Mouse (Mus musculus): ENCODE data around the gene 4933428G20Rik. TPM values are rescaled to one million over a fixed set of nuclear protein-coding genes. Genes with fewer than 3 reads are reported as not detected.

4933428G20Rik gene
- polyA plus RNA-seq, 1 experiment, result 1.0 TPM

DNA sequence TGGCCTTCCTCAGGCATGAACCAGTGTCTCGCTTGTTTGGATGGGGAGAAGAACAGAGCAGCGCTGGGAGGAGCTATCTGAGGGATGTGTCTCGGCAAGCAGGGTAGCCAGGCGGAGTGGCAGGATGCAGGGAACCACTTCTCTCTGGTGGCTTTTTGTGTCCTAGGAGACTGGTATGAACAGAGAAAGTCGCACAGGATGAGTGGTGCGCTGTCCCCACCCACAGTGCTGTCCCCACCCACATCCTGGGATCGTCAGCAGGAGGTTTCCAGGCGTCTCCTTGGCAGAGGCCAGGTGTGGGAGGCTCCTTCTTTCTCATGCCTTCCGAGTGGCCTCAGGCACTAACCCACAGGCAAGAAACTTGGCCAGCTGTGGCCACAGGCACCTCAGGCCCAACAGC, 2.2 kb upstream of the 4933428G20Rik start:
- Histone ChIP-seq H3K79me2 (ENCODE audit: control insufficient read depth, insufficient read depth) (no peaks in the 10 kb centered on the region), H3K4me3 (no peak overlapping the region), H3ac (ENCODE audit: control insufficient read depth, insufficient read length) (no peak overlapping the region), H3K4me2 (ENCODE audit: low read depth) (no peak overlapping the region), H3K27me3 (ENCODE audit: control insufficient read depth, insufficient read depth, insufficient read length) (no peaks in the 10 kb centered on the region), H3K36me3 (ENCODE audit: control insufficient read depth, insufficient read depth) (peaks cover 4% of the 10 kb centered on the region)
- TF ChIP-seq MAX (IDR thresholded peaks at IDR 0.05; ENCODE audit: low read depth) (no peak), POLR2AphosphoS2 (IDR thresholded peaks at IDR 0.05; ENCODE audit: insufficient read length, low read depth) (peak; percentile 34), CEBPB (IDR thresholded peaks at IDR 0.05; ENCODE audit: insufficient read depth, poor library complexity, severe bottlenecking) (no peak), MYOD1 (IDR thresholded peaks at IDR 0.05; ENCODE audit: control insufficient read depth in 1 of 3, insufficient read length in 2 of 3, low read depth in 2 of 3) (no peak), TCF3 (IDR thresholded peaks at IDR 0.05; ENCODE audit: insufficient read length, low read depth) (no peak), E2F4 (IDR thresholded peaks at IDR 0.05; ENCODE audit: insufficient read depth) (no peak), REST (IDR thresholded peaks at IDR 0.05; ENCODE audit: insufficient read depth, insufficient read length) (no peak), USF1 (IDR thresholded peaks at IDR 0.05; ENCODE audit: low read depth) (no peak)

GRCm38 (mm10) chr11:97500720-97501448, 744 bp upstream of the 4933428G20Rik start:
- no peaks in the 10 kb centered on the region for H3K79me2 ChIP-seq (ENCODE audit: control insufficient read depth, insufficient read depth)
- no peak overlapping the region for H3ac ChIP-seq (ENCODE audit: control insufficient read depth, insufficient read length)
- no peak overlapping the region for H3K4me3 ChIP-seq
- peaks cover 9% of the 10 kb centered on the region for H3K36me3 ChIP-seq (ENCODE audit: control insufficient read depth, insufficient read depth)
- no peak overlapping the region for H3K4me2 ChIP-seq (ENCODE audit: low read depth)
- no peaks in the 10 kb centered on the region for H3K27me3 ChIP-seq (ENCODE audit: control insufficient read depth, insufficient read depth, insufficient read length)
- no peak for TF ChIP-seq E2F4 (IDR thresholded peaks at IDR 0.05; ENCODE audit: insufficient read depth)
- TF ChIP-seq USF1 (IDR thresholded peaks at IDR 0.05; ENCODE audit: low read depth), result no peak
- no peak for TF ChIP-seq CEBPB (IDR thresholded peaks at IDR 0.05; ENCODE audit: insufficient read depth, poor library complexity, severe bottlenecking)
- TF ChIP-seq MYOD1 (IDR thresholded peaks at IDR 0.05; ENCODE audit: control insufficient read depth in 1 of 3, insufficient read length in 2 of 3, low read depth in 2 of 3), result no peak
- no peak for TF ChIP-seq POLR2A (IDR thresholded peaks at IDR 0.05; ENCODE audit: insufficient read length, low read depth)
- no peak for TF ChIP-seq REST (IDR thresholded peaks at IDR 0.05; ENCODE audit: insufficient read depth, insufficient read length)
- no peak for TF ChIP-seq TCF3 (IDR thresholded peaks at IDR 0.05; ENCODE audit: insufficient read length, low read depth)
- no peak for TF ChIP-seq TCF12 (IDR thresholded peaks at IDR 0.05; ENCODE audit: insufficient read depth, poor library complexity, severe bottlenecking)
- no peak for TF ChIP-seq MAX (IDR thresholded peaks at IDR 0.05; ENCODE audit: low read depth)
- no peak for TF ChIP-seq POLR2AphosphoS2 (IDR thresholded peaks at IDR 0.05; ENCODE audit: insufficient read length, low read depth)
- no peak for TF ChIP-seq MYOG (IDR thresholded peaks at IDR 0.05; ENCODE audit: control insufficient read depth in 1 of 3, insufficient read depth in 1 of 3, insufficient read length in 2 of 3, low read depth in 2 of 3)
- TF ChIP-seq SRF (IDR thresholded peaks at IDR 0.05; ENCODE audit: control insufficient read depth, insufficient read length, low read depth), result no peak

DNA sequence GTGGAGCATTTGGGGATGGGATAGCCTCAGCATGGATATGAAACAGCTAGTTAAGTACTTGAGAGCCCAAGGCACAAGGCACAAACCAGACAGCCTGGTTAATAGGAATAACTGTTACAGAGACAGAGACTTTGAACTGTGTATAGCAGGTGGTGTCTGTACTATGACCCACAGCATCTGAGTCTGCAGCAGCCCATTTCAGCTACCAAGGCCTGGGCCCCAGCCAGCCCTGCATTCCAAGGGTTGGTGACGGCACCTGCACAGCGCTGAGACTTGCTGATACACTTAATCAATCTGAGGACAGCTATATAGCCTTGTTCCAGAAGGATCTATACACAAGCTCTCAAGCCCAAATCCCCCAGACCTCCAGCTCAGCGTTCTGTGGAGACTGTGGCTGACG, 2.6 kb downstream of the 4933428G20Rik start:
- Histone ChIP-seq H3K4me2 (ENCODE audit: low read depth) (no peak overlapping the region), H3ac (ENCODE audit: control insufficient read depth, insufficient read length) (no peak overlapping the region), H3K4me3 (no peak overlapping the region), H3K79me2 (ENCODE audit: control insufficient read depth, insufficient read depth) (no peaks in the 10 kb centered on the region), H3K36me3 (ENCODE audit: control insufficient read depth, insufficient read depth) (peaks cover 34% of the 10 kb centered on the region), H3K27me3 (ENCODE audit: control insufficient read depth, insufficient read depth, insufficient read length) (no peaks in the 10 kb centered on the region)
- TF ChIP-seq CEBPB (IDR thresholded peaks at IDR 0.05; ENCODE audit: insufficient read depth, poor library complexity, severe bottlenecking) (no peak), MYOG (IDR thresholded peaks at IDR 0.05; ENCODE audit: control insufficient read depth in 1 of 3, insufficient read depth in 1 of 3, insufficient read length in 2 of 3, low read depth in 2 of 3) (no peak), TCF12 (IDR thresholded peaks at IDR 0.05; ENCODE audit: insufficient read depth, poor library complexity, severe bottlenecking) (no peak), USF1 (IDR thresholded peaks at IDR 0.05; ENCODE audit: low read depth) (no peak), E2F4 (IDR thresholded peaks at IDR 0.05; ENCODE audit: insufficient read depth) (no peak), MAX (IDR thresholded peaks at IDR 0.05; ENCODE audit: low read depth) (no peak), POLR2AphosphoS2 (IDR thresholded peaks at IDR 0.05; ENCODE audit: insufficient read length, low read depth) (no peak), POLR2A (IDR thresholded peaks at IDR 0.05; ENCODE audit: insufficient read length, low read depth) (no peak), MYOD1 (IDR thresholded peaks at IDR 0.05; ENCODE audit: control insufficient read depth in 1 of 3, insufficient read length in 2 of 3, low read depth in 2 of 3) (no peak), REST (IDR thresholded peaks at IDR 0.05; ENCODE audit: insufficient read depth, insufficient read length) (no peak), TCF3 (IDR thresholded peaks at IDR 0.05; ENCODE audit: insufficient read length, low read depth) (no peak), SRF (IDR thresholded peaks at IDR 0.05; ENCODE audit: control insufficient read depth, insufficient read length, low read depth) (no peak)

DNA sequence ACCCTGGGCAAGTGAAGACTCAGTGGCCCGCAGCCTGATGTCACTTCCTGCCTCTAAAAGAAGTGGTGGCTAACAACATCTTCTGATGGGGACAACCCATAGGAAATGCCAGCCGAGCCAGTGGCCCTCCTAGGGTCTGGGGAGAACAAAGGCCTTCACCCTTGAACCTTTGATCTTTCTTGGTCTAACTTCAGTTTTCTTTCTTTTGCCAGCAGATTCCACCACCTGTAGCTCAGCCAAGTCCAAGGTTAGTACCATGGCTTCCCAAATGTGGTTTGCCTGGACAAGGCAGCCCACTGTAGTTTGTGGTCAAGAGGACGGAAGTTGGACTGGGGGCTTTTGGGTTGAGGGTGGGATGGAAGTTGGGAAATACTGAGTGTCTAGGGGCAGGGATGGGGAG, 7.3 kb downstream of the 4933428G20Rik start:
- H3K4me3 ChIP-seq, result no peak overlapping the region
- H3ac ChIP-seq (ENCODE audit: control insufficient read depth, insufficient read length), result no peak overlapping the region
- peaks cover 60% of the 10 kb centered on the region for H3K36me3 ChIP-seq (ENCODE audit: control insufficient read depth, insufficient read depth)
- no peaks in the 10 kb centered on the region for H3K27me3 ChIP-seq (ENCODE audit: control insufficient read depth, insufficient read depth, insufficient read length)
- TF ChIP-seq E2F4 (IDR thresholded peaks at IDR 0.05; ENCODE audit: insufficient read depth) (no peak), MAX (IDR thresholded peaks at IDR 0.05; ENCODE audit: low read depth) (no peak), MYOG (IDR thresholded peaks at IDR 0.05; ENCODE audit: control insufficient read depth in 1 of 3, insufficient read depth in 1 of 3, insufficient read length in 2 of 3, low read depth in 2 of 3) (no peak), TCF3 (IDR thresholded peaks at IDR 0.05; ENCODE audit: insufficient read length, low read depth) (no peak), MYOD1 (IDR thresholded peaks at IDR 0.05; ENCODE audit: control insufficient read depth in 1 of 3, insufficient read length in 2 of 3, low read depth in 2 of 3) (no peak), SRF (IDR thresholded peaks at IDR 0.05; ENCODE audit: control insufficient read depth, insufficient read length, low read depth) (no peak), CEBPB (IDR thresholded peaks at IDR 0.05; ENCODE audit: insufficient read depth, poor library complexity, severe bottlenecking) (no peak), POLR2A (IDR thresholded peaks at IDR 0.05; ENCODE audit: insufficient read length, low read depth) (no peak), POLR2AphosphoS2 (IDR thresholded peaks at IDR 0.05; ENCODE audit: insufficient read length, low read depth) (no peak), USF1 (IDR thresholded peaks at IDR 0.05; ENCODE audit: low read depth) (no peak), TCF12 (IDR thresholded peaks at IDR 0.05; ENCODE audit: insufficient read depth, poor library complexity, severe bottlenecking) (no peak), REST (IDR thresholded peaks at IDR 0.05; ENCODE audit: insufficient read depth, insufficient read length) (no peak)
- H3K79me2 ChIP-seq (ENCODE audit: control insufficient read depth, insufficient read depth), result no peaks in the 10 kb centered on the region
- H3K4me2 ChIP-seq (ENCODE audit: low read depth), result no peak overlapping the region

Measured in myocyte (in vitro differentiated cells).